Mouse (Mus musculus) ES-E14 (cell line): ENCODE measurements at regions not wholly inside any gene's neighbourhood (a gene's known extent, or its start where the extent isn't known, plus 50 kb on each side); places are given as distances from the start of the nearest gene placed in this dataset.

Experiments
- CHD2 ChIP-seq: IDR thresholded peaks from 2 replicates; pipeline ENCODE4 v1.6.1; 2014; ENCODE audit warnings: mild to moderate bottlenecking, low read depth, low read length, inconsistent platforms
- MAFK ChIP-seq: IDR thresholded peaks from 2 replicates; pipeline ENCODE4 v1.6.1; 2014; ENCODE audit warnings: mild to moderate bottlenecking, low read depth, low read length, inconsistent platforms; ENCODE audit not compliant: insufficient read depth
- ZC3H11A ChIP-seq: IDR thresholded peaks from 2 replicates; pipeline ENCODE4 v1.6.1; 2012; ENCODE audit warnings: low read depth, mild to moderate bottlenecking, inconsistent platforms, low read length, borderline replicate concordance
- ZNF384 ChIP-seq: IDR thresholded peaks from 2 replicates; pipeline ENCODE4 v1.6.1; 2012; ENCODE audit warnings: low read depth, low read length, inconsistent platforms

GRCm38 (mm10) chr2:8468351-8468750, 959.0 kb upstream of the Celf2 start:
- no peak for TF ChIP-seq CHD2
- no peak for TF ChIP-seq ZNF384
- no peak for TF ChIP-seq MAFK
- TF ChIP-seq ZC3H11A: no peak
